15 mouse cellular contexts compared by ENCODE assay signal in the genomic region with DNA sequence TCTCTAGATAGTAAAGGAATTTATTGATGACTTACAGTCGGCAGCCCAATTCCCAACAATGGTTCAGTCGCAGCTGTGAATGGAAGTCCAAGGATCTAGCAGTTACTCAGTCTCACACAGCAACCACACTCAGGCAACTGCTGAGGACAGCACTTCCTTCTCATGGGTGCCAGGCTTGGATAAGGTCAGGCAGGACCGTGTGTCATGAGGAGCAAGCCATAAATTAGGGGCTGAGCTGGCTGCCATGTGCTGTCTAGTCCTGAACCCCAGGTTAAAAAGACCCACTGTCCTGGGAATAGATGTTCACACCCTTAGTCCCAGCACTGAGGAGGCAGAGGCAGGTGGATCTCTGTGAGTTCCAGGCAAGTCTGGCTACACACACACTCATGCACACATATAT. TPM values are rescaled to one million over a fixed set of nuclear protein-coding genes. Genes with fewer than 3 reads are reported as not detected.
"Had no signal": no experiment of that assay in that cellular context is flagged by ENCODE, and none has a peak within 500 bp of the region (broad histone marks: within the 10 kb centered on the region; RNA-seq: fewer than 3 reads in every experiment).

No protein-coding gene starts in this region.

RNA-seq across cellular contexts. Expression of a gene that starts 1.1 kb away (rescaled TPM):
- polyA plus RNA-seq: midbrain, embryonic 12.5 days; midbrain, embryonic 14.5 days; midbrain, embryonic 16.5 days; myocyte; neural tube, embryonic 11.5 days; small intestine, adult 2 months had no signal

RNA-seq across cellular contexts. Expression of a gene that starts 5.7 kb away (rescaled TPM):
- total RNA-seq: megakaryocyte-erythroid progenitor cell, adult 5-6 weeks had no signal
- polyA plus RNA-seq: lung, embryonic 15.5 days; lung, postnatal 0 days; macrophage; midbrain, embryonic 10.5 days; midbrain, embryonic 12.5 days; midbrain, embryonic 14.5 days; myocyte; neural tube, embryonic 11.5 days; neural tube, embryonic 13.5 days; neural tube, embryonic 15.5 days; stomach, embryonic 14.5 days; stomach, embryonic 16.5 days had no signal
